Mouse (Mus musculus): Measurements from ENCODE around the gene Stat3. TPM values are rescaled to one million over a fixed set of nuclear protein-coding genes. Genes with fewer than 3 reads are reported as not detected.

The Stat3 gene
- polyA plus RNA-seq, 1 experiment from 2014 or later = 84.2 TPM

- no peak for DNase-seq (ENCODE audit: low spot score)
Observed at GRCm38 (mm10) chr11:100855178-100855577, 84.2 kb downstream of the Stat3 start.

- no peak for DNase-seq (ENCODE audit: low spot score)
Observed at GRCm38 (mm10) chr11:100854268-100854667, 85.1 kb downstream of the Stat3 start.

- DNase-seq (ENCODE audit: low spot score) = no peak
Observed at GRCm38 (mm10) chr11:100853018-100853417, 86.3 kb downstream of the Stat3 start.

GRCm38 (mm10) chr11:100852088-100852487, 87.3 kb downstream of the Stat3 start:
- DNase-seq (ENCODE audit: low spot score) = no peak

- peak; percentile 38 for DNase-seq (ENCODE audit: low spot score)
Observed at GRCm38 (mm10) chr11:100850778-100851528, 88.4 kb downstream of the Stat3 start.

- peak; percentile 96 for DNase-seq (ENCODE audit: low spot score)
Observed at GRCm38 (mm10) chr11:100850038-100850777, 89.1 kb downstream of the Stat3 start, which contains the start of gene Stat5b. Gene Stat5b, minus strand, starts transcription at chr11:100850724.

- no peak for DNase-seq (ENCODE audit: low spot score)
Observed at GRCm38 (mm10) chr11:100849456-100850037, 89.8 kb downstream of the Stat3 start.

- no peak for DNase-seq (ENCODE audit: low spot score)
Observed at GRCm38 (mm10) chr11:100848789-100849379, 90.5 kb downstream of the Stat3 start.

GRCm38 (mm10) chr11:100848080-100848479, 91.3 kb downstream of the Stat3 start:
- peak; percentile 70 for DNase-seq (ENCODE audit: low spot score)

GRCm38 (mm10) chr11:100847572-100847971, 91.8 kb downstream of the Stat3 start:
- DNase-seq (ENCODE audit: low spot score) = no peak

GRCm38 (mm10) chr11:100845793-100846192, 93.5 kb downstream of the Stat3 start:
- DNase-seq (ENCODE audit: low spot score) = peak; percentile 82

- no peak for DNase-seq (ENCODE audit: low spot score)
Observed at GRCm38 (mm10) chr11:100844121-100844520, 95.2 kb downstream of the Stat3 start.

GRCm38 (mm10) chr11:100843070-100843669, 96.2 kb downstream of the Stat3 start:
- DNase-seq (ENCODE audit: low spot score) = no peak

GRCm38 (mm10) chr11:100842025-100842424, 97.3 kb downstream of the Stat3 start:
- DNase-seq (ENCODE audit: low spot score) = peak; percentile 44

GRCm38 (mm10) chr11:100840866-100841265, 98.5 kb downstream of the Stat3 start:
- DNase-seq (ENCODE audit: low spot score) = no peak

- no peak for DNase-seq (ENCODE audit: low spot score)
Observed at GRCm38 (mm10) chr11:100839523-100839922, 99.8 kb downstream of the Stat3 start.

GRCm38 (mm10) chr11:100838894-100839293, 100.4 kb downstream of the Stat3 start:
- no peak for DNase-seq (ENCODE audit: low spot score)

- no peak for DNase-seq (ENCODE audit: low spot score)
Observed at GRCm38 (mm10) chr11:100836923-100837702, 102.2 kb downstream of the Stat3 start.

Data from thymus, postnatal 0 days (tissue).